Mouse (Mus musculus) lung, embryonic 15.5 days (tissue): ENCODE measurements at regions not wholly inside any gene's neighbourhood (a gene's known extent, or its start where the extent isn't known, plus 50 kb on each side); places are given as distances from the start of the nearest gene placed in this dataset.

ENCODE experiments used
- ATAC-seq: fragments of 200-750 bp; cut with Nextera tagmentation; 2 replicates; pipeline ENCODE4 v1.8.0; 2017; ENCODE audit warnings: moderate number of reproducible peaks, borderline replicate concordance; ENCODE audit not compliant: low FRiP score, low TSS enrichment; ENCODE audit errors: extremely low read depth
- H3K27ac ChIP-seq: fragments of 300-500 bp; sonication (generic); 2 replicates; pipeline ENCODE4 v1.5.1; 2015; ENCODE audit warnings: moderate library complexity, mild to moderate bottlenecking, inconsistent platforms
- H3K27me3 ChIP-seq: fragments of 300-500 bp; sonication (generic); 2 replicates; pipeline ENCODE4 v1.6.1; 2015; ENCODE audit warnings: inconsistent platforms
- H3K36me3 ChIP-seq: fragments of 300-500 bp; sonication (generic); 2 replicates; pipeline ENCODE4 v1.6.1; 2015; ENCODE audit warnings: inconsistent platforms
- H3K4me1 ChIP-seq: fragments of 300-500 bp; sonication (generic); 2 replicates; pipeline ENCODE4 v1.6.1; 2015; ENCODE audit warnings: inconsistent platforms
- H3K4me2 ChIP-seq: fragments of 300-500 bp; sonication (generic); 2 replicates; pipeline ENCODE4 v1.6.1; 2015; ENCODE audit warnings: inconsistent platforms, mild to moderate bottlenecking, moderate library complexity
- H3K4me3 ChIP-seq: fragments of 300-500 bp; sonication (generic); 2 replicates; pipeline ENCODE4 v1.5.1; 2015; ENCODE audit warnings: mild to moderate bottlenecking, inconsistent platforms
- H3K9ac ChIP-seq: fragments of 300-500 bp; sonication (generic); 2 replicates; pipeline ENCODE4 v1.6.1; 2015; ENCODE audit warnings: inconsistent platforms
- H3K9me3 ChIP-seq: fragments of 300-500 bp; sonication (generic); 2 replicates; pipeline ENCODE4 v1.6.1; 2016; ENCODE audit warnings: inconsistent platforms
- WGBS: fragments of 180-500 bp; shearing (Covaris S2); methylation state at CpG from one replicate; pipeline ENCODE4 v1.1.7; 2015; 5-methylcytosine and 5-hydroxymethylcytosine counted together

GRCm38 (mm10) chr16:86294436-86294835 lies 392.8 kb upstream of the Adamts5 start:
- no peak for ATAC-seq
- Histone ChIP-seq H3K9ac (no peak overlapping the region), H3K27ac (no peak overlapping the region), H3K9me3 (no peaks in the 10 kb centered on the region), H3K27me3 (no peaks in the 10 kb centered on the region), H3K4me2 (no peak overlapping the region), H3K4me1 (no peaks in the 10 kb centered on the region), H3K4me3 (no peak overlapping the region), H3K36me3 (no peaks in the 10 kb centered on the region)
- 81% methylated on average over 2 of the region's 2 CpGs for WGBS

DNA sequence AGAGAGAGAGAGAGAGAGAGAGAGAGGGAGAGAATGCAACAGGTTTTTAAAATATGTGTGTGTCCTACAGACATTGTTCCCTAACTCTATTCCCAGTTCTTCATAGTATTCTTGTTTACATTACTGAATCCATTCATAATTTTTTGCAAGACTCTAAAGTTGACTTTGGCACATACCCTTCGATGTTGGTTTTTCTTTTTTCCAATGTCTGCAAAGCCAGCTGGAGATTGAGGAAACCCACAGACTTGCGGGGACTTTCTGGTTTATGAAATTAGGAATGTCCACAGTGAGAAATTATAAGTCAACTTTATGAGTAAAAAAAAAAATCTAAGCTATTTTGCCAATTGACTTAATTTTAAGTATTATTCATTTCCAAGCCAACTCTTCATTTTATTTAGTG lies 379.7 kb upstream of the Adamts5 start:
- ATAC-seq, result no peak
- H3K4me3 ChIP-seq, result no peak overlapping the region
- no peaks in the 10 kb centered on the region for H3K9me3 ChIP-seq
- H3K4me1 ChIP-seq, result no peaks in the 10 kb centered on the region
- H3K9ac ChIP-seq, result no peak overlapping the region
- no peak overlapping the region for H3K4me2 ChIP-seq
- WGBS, result 68% methylated on average over 2 of the region's 2 CpGs
- H3K36me3 ChIP-seq, result no peaks in the 10 kb centered on the region
- H3K27ac ChIP-seq, result no peak overlapping the region
- H3K27me3 ChIP-seq, result no peaks in the 10 kb centered on the region

DNA sequence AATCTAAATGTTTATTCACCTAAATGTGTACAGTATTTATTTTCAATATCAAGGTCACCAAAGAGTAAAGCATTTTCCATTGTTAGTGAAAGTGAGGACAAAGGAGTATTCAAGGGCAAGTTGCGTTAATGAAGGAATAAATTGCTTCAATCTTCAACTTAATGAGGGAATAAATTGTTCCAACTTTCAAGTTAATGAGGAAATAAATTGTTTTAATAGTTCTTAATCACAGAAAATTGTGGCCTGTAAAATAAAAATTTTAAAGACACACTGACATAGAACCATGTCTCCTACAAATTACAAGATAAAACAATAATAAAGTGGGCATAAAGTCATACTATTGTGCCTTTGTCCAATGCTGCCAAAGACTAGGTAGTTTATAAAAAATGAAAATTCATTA lies 375.4 kb upstream of the Adamts5 start:
- no peak overlapping the region for H3K4me3 ChIP-seq
- no peaks in the 10 kb centered on the region for H3K36me3 ChIP-seq
- 80% methylated on average over 1 of the region's 1 CpGs for WGBS
- H3K9ac ChIP-seq, result no peak overlapping the region
- no peak overlapping the region for H3K4me2 ChIP-seq
- H3K27ac ChIP-seq, result no peak overlapping the region
- no peaks in the 10 kb centered on the region for H3K27me3 ChIP-seq
- ATAC-seq, result no peak
- H3K9me3 ChIP-seq, result no peaks in the 10 kb centered on the region
- H3K4me1 ChIP-seq, result no peaks in the 10 kb centered on the region

- Histone ChIP-seq H3K4me3 (no peak overlapping the region), H3K9ac (no peak overlapping the region), H3K9me3 (no peaks in the 10 kb centered on the region), H3K4me2 (no peak overlapping the region), H3K4me1 (no peaks in the 10 kb centered on the region), H3K27ac (no peak overlapping the region), H3K36me3 (no peaks in the 10 kb centered on the region), H3K27me3 (no peaks in the 10 kb centered on the region)
- WGBS, result 39% methylated on average over 8 of the region's 8 CpGs
- no peak for ATAC-seq
Measured at GRCm38 (mm10) chr16:86261612-86262011, 360.0 kb upstream of the Adamts5 start.

DNA sequence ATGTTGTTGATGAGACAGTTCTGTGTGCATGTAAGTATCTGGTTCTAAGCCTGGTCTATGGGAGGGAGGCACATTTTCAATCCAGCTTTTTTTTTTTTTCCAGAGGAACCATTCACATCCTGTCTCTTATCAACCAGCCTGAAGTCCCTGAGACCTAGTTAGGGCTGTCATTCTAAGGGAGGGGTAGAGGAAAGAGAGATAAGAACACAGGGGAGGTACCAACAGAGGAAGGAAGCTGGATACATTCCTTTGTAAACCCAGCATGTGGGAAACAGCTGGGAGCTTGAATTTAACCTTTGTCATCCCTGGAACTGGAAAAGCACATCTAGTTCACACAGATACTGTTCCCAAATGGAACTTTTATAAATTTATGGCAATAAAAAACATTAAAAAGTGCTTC lies 351.0 kb upstream of the Adamts5 start:
- Histone ChIP-seq H3K9me3 (no peaks in the 10 kb centered on the region), H3K27ac (no peak overlapping the region), H3K4me1 (no peaks in the 10 kb centered on the region), H3K36me3 (no peaks in the 10 kb centered on the region), H3K9ac (no peak overlapping the region), H3K4me3 (no peak overlapping the region), H3K27me3 (no peaks in the 10 kb centered on the region), H3K4me2 (no peak overlapping the region)
- no peak for ATAC-seq

GRCm38 (mm10) chr16:86250021-86250420 lies 348.4 kb upstream of the Adamts5 start:
- no peak for ATAC-seq
- no peaks in the 10 kb centered on the region for H3K36me3 ChIP-seq
- no peaks in the 10 kb centered on the region for H3K27me3 ChIP-seq
- no peaks in the 10 kb centered on the region for H3K9me3 ChIP-seq
- no peak overlapping the region for H3K4me3 ChIP-seq
- no peak overlapping the region for H3K27ac ChIP-seq
- no peak overlapping the region for H3K4me2 ChIP-seq
- no peaks in the 10 kb centered on the region for H3K4me1 ChIP-seq
- no peak overlapping the region for H3K9ac ChIP-seq
- 80% methylated on average over 6 of the region's 6 CpGs for WGBS

- ATAC-seq, result no peak
- WGBS, result 54% methylated on average over 2 of the region's 2 CpGs
- Histone ChIP-seq H3K9me3 (no peaks in the 10 kb centered on the region), H3K36me3 (no peaks in the 10 kb centered on the region), H3K4me2 (no peak overlapping the region), H3K27ac (no peak overlapping the region), H3K4me1 (no peaks in the 10 kb centered on the region), H3K4me3 (no peak overlapping the region), H3K27me3 (no peaks in the 10 kb centered on the region), H3K9ac (no peak overlapping the region)
Measured at GRCm38 (mm10) chr16:86244191-86244590, 342.6 kb upstream of the Adamts5 start.

- Histone ChIP-seq H3K27me3 (no peaks in the 10 kb centered on the region), H3K27ac (no peak overlapping the region), H3K9ac (no peak overlapping the region), H3K4me1 (no peaks in the 10 kb centered on the region), H3K4me2 (no peak overlapping the region), H3K4me3 (no peak overlapping the region), H3K36me3 (no peaks in the 10 kb centered on the region), H3K9me3 (no peaks in the 10 kb centered on the region)
- 50% methylated on average over 3 of the region's 3 CpGs for WGBS
- ATAC-seq, result no peak
Measured at GRCm38 (mm10) chr16:86242766-86243510, 341.3 kb upstream of the Adamts5 start.

DNA sequence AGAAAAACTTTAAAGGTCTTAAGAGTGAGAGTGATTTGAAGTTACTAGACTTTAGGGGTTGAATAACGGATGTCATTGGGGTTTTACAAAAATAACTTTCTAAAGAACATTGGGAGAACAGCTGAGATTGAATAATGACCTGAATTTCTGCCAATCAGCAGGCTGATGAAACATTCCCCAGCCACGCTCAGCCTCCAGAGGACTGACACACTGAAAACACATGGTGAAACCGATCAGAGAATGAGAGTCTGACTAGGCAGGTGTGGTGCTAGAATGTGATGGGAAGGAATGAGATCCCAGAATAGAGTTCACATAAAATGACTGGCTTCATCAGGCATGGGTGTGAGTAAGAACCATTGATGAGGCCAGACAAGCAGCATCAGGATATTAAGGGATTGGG lies 321.4 kb upstream of the Adamts5 start:
- Histone ChIP-seq H3K9ac (no peak overlapping the region), H3K27me3 (no peaks in the 10 kb centered on the region), H3K4me3 (no peak overlapping the region), H3K4me2 (no peak overlapping the region), H3K27ac (no peak overlapping the region), H3K4me1 (no peaks in the 10 kb centered on the region), H3K9me3 (no peaks in the 10 kb centered on the region), H3K36me3 (no peaks in the 10 kb centered on the region)
- no peak for ATAC-seq
- WGBS, result 60% methylated on average over 3 of the region's 3 CpGs

GRCm38 (mm10) chr16:86210547-86210946 lies 308.9 kb upstream of the Adamts5 start:
- no peak overlapping the region for H3K4me2 ChIP-seq
- ATAC-seq, result no peak
- no peaks in the 10 kb centered on the region for H3K27me3 ChIP-seq
- no peak overlapping the region for H3K27ac ChIP-seq
- no peak overlapping the region for H3K4me3 ChIP-seq
- H3K4me1 ChIP-seq, result no peaks in the 10 kb centered on the region
- no peaks in the 10 kb centered on the region for H3K9me3 ChIP-seq
- H3K36me3 ChIP-seq, result no peaks in the 10 kb centered on the region
- H3K9ac ChIP-seq, result no peak overlapping the region

- no peak overlapping the region for H3K9ac ChIP-seq
- H3K4me2 ChIP-seq, result no peak overlapping the region
- H3K27ac ChIP-seq, result no peak overlapping the region
- H3K4me1 ChIP-seq, result no peaks in the 10 kb centered on the region
- H3K27me3 ChIP-seq, result no peaks in the 10 kb centered on the region
- no peaks in the 10 kb centered on the region for H3K36me3 ChIP-seq
- no peak for ATAC-seq
- H3K9me3 ChIP-seq, result no peaks in the 10 kb centered on the region
- no peak overlapping the region for H3K4me3 ChIP-seq
Measured at GRCm38 (mm10) chr16:86209319-86209718, 307.7 kb upstream of the Adamts5 start.

GRCm38 (mm10) chr16:86189874-86190273 lies 288.2 kb upstream of the Adamts5 start:
- no peaks in the 10 kb centered on the region for H3K9me3 ChIP-seq
- H3K36me3 ChIP-seq, result no peaks in the 10 kb centered on the region
- H3K4me3 ChIP-seq, result no peak overlapping the region
- ATAC-seq, result no peak
- no peak overlapping the region for H3K9ac ChIP-seq
- H3K27me3 ChIP-seq, result no peaks in the 10 kb centered on the region
- WGBS, result 80% methylated on average over 1 of the region's 1 CpGs
- H3K4me2 ChIP-seq, result no peak overlapping the region
- H3K27ac ChIP-seq, result no peak overlapping the region
- H3K4me1 ChIP-seq, result no peaks in the 10 kb centered on the region

GRCm38 (mm10) chr16:86188966-86189365 lies 287.3 kb upstream of the Adamts5 start:
- Histone ChIP-seq H3K4me1 (no peaks in the 10 kb centered on the region), H3K27ac (no peak overlapping the region), H3K9me3 (no peaks in the 10 kb centered on the region), H3K36me3 (no peaks in the 10 kb centered on the region), H3K9ac (no peak overlapping the region), H3K4me3 (no peak overlapping the region), H3K27me3 (no peaks in the 10 kb centered on the region), H3K4me2 (no peak overlapping the region)
- no peak for ATAC-seq
- WGBS, result 66% methylated on average over 3 of the region's 3 CpGs
